ENCODE assay signal across 11 mouse cellular contexts in the genomic region with DNA sequence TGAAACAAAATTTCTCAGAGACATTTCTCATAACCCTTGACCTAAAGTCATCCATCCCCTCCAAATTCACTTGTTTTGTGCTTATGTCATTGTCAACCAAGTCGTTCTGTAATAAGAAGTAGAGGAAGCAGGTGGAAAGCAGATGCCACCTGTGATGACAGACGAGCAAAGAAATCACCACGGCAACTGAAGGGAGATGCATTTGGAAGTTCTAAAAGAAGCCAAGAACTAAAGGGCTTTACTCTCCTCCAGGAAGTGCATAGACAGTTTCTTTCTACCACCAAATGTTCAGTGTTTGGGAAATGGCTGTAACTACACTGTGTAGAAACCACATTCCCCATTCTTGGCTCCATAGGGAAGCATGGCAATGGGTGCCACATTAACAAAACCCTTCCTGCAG.
"Had no signal": no experiment of that assay in that cellular context is flagged by ENCODE, and none has a peak within 500 bp of the region (broad histone marks: within the 10 kb centered on the region; RNA-seq: fewer than 3 reads in every experiment).

No protein-coding gene starts in this region.

- ATAC-seq: inflammation-experienced regulatory T-cells, adult 6 months; intestine, postnatal 0 days; liver, embryonic 12.5 days had no signal

- DNase-seq: kidney, adult 8-10 months; kidney, postnatal 25 days; lung, embryonic 14.5 days; lung, postnatal 10 days; lung, postnatal 4 days; midbrain, embryonic 14.5 days; right cerebral cortex, adult 18-20 months; thymus, postnatal 4 days had no signal
